Mouse (Mus musculus) lung, embryonic 16.5 days (tissue): ENCODE data around the gene Sgca. TPM values are rescaled to one million over a fixed set of nuclear protein-coding genes. Genes with fewer than 3 reads are reported as not detected.

Source experiments
- ATAC-seq: fragments of 200-750 bp; cut with Nextera tagmentation; 2 replicates; pipeline ENCODE4 v1.8.0; 2017; ENCODE audit warnings: low read depth, mild to moderate bottlenecking, moderate library complexity
- H3K27ac ChIP-seq: fragments of 300-500 bp; sonication (generic); 2 replicates; pipeline ENCODE4 v1.5.1; 2014; ENCODE audit warnings: mild to moderate bottlenecking, control low read depth, low read length
- H3K27me3 ChIP-seq: fragments of 300-500 bp; sonication (generic); 2 replicates; pipeline ENCODE4 v1.6.1; 2014; ENCODE audit warnings: low read depth, low read length, mixed read lengths; ENCODE audit not compliant: control insufficient read depth, insufficient read depth
- H3K36me3 ChIP-seq: fragments of 300-500 bp; sonication (generic); 2 replicates; pipeline ENCODE4 v1.6.1; 2014; ENCODE audit warnings: low read length; ENCODE audit not compliant: control insufficient read depth, insufficient read depth
- H3K4me1 ChIP-seq: fragments of 300-500 bp; sonication (generic); replicated peaks from 2 replicates; pipeline ENCODE4 v1.6.1; 2014; ENCODE audit warnings: low read length, mixed read lengths; ENCODE audit not compliant: control insufficient read depth, insufficient read depth
- H3K4me2 ChIP-seq: fragments of 300-500 bp; sonication (generic); 2 replicates; pipeline ENCODE4 v1.6.1; 2014; ENCODE audit warnings: low read depth, low read length, control low read depth
- H3K4me3 ChIP-seq: fragments of 300-500 bp; sonication (generic); 2 replicates; pipeline ENCODE4 v1.5.1; 2014; ENCODE audit warnings: mild to moderate bottlenecking, low read length, control low read depth
- H3K9ac ChIP-seq: fragments of 300-500 bp; sonication (generic); 2 replicates; pipeline ENCODE4 v1.6.1; 2014; ENCODE audit warnings: low read length, control low read depth
- H3K9me3 ChIP-seq: fragments of 300-500 bp; sonication (generic); 2 replicates; pipeline ENCODE4 v1.6.1; 2016; ENCODE audit warnings: low read length; ENCODE audit not compliant: control insufficient read depth
- WGBS: fragments of 180-500 bp; shearing (Covaris S2); extraction: QIAGEN DNeasy Blood & Tissue Kit; methylation state at CpG from one replicate; pipeline ENCODE4 v1.1.7; 2014; 5-methylcytosine and 5-hydroxymethylcytosine counted together
- polyA plus RNA-seq: library from polyadenylated mRNA; unstranded; fragments of >200 nt; fragmentation: Nextera tagmentation; extraction: Ambion mirVana; gene quantifications from 2 replicates; pipeline ENCODE4 v1.2.1, GENCODE M21; 2015

The Sgca gene
- polyA plus RNA-seq, 1 experiment from 2014 or later, result 1.4 TPM

- Histone ChIP-seq H3K4me3 (no peak overlapping the region), H3K36me3 (no peaks in the 10 kb centered on the region), H3K27me3 (no peaks in the 10 kb centered on the region), H3K9ac (no peak overlapping the region), H3K27ac (peak overlapping the region; percentile 90), H3K4me2 (no peak overlapping the region), H3K4me1 (peaks cover 36% of the 10 kb centered on the region), H3K9me3 (no peaks in the 10 kb centered on the region)
- ATAC-seq, result no peak
- WGBS, result 53% methylated on average over 6 of the region's 6 CpGs
These were observed 58.4 kb downstream of the Sgca start for GRCm38 (mm10) chr11:94917717-94918116.

- no peak overlapping the region for H3K4me3 ChIP-seq
- peaks cover 36% of the 10 kb centered on the region for H3K4me1 ChIP-seq
- no peaks in the 10 kb centered on the region for H3K36me3 ChIP-seq
- H3K9me3 ChIP-seq, result no peaks in the 10 kb centered on the region
- peak; percentile 85 for ATAC-seq
- peak overlapping the region; percentile 43 for H3K9ac ChIP-seq
- no peaks in the 10 kb centered on the region for H3K27me3 ChIP-seq
- peak overlapping the region; percentile 30; the same call in 1 of the 2 replicates for H3K4me2 ChIP-seq
- 4% methylated on average over 4 of the region's 4 CpGs for WGBS
- peak overlapping the region; percentile 90 for H3K27ac ChIP-seq
These were observed 59.6 kb downstream of the Sgca start for GRCm38 (mm10) chr11:94916477-94916876.

- Histone ChIP-seq H3K4me2 (peak overlapping the region; percentile 30), H3K9me3 (no peaks in the 10 kb centered on the region), H3K27ac (peak overlapping the region; percentile 90), H3K4me1 (peaks cover 36% of the 10 kb centered on the region), H3K4me3 (no peak overlapping the region), H3K9ac (peak overlapping the region; percentile 46), H3K36me3 (no peaks in the 10 kb centered on the region), H3K27me3 (no peaks in the 10 kb centered on the region)
- ATAC-seq, result peak; percentile 80
- 14% methylated on average over 11 of the region's 16 CpGs for WGBS
These were observed 60.3 kb downstream of the Sgca start for GRCm38 (mm10) chr11:94915675-94916403.

- H3K27ac ChIP-seq, result peak overlapping the region; percentile 19; the same call in 1 of the 2 replicates
- ATAC-seq, result no peak
- no peaks in the 10 kb centered on the region for H3K36me3 ChIP-seq
- no peaks in the 10 kb centered on the region for H3K9me3 ChIP-seq
- H3K4me3 ChIP-seq, result no peak overlapping the region
- H3K9ac ChIP-seq, result no peak overlapping the region
- H3K27me3 ChIP-seq, result no peaks in the 10 kb centered on the region
- H3K4me2 ChIP-seq, result no peak overlapping the region
- 65% methylated on average over 6 of the region's 6 CpGs for WGBS
- peaks cover 36% of the 10 kb centered on the region for H3K4me1 ChIP-seq
These were observed 62.6 kb downstream of the Sgca start for GRCm38 (mm10) chr11:94913302-94914090.

Other genes starting within 250 kb of the Sgca start
- gene Cdc34b, start 234.5 kb downstream of the Sgca start, polyA plus RNA-seq, result 0.46 TPM in 1 of 2 replicates, not detected in the other
- not detected in 2 replicates for gene Tmem92, start 193.6 kb downstream of the Sgca start, polyA plus RNA-seq
- gene Col1a1, start 40.1 kb downstream of the Sgca start, polyA plus RNA-seq, result 1,180 and 1,421 TPM in 2 replicates
- gene Hils1, start 8.7 kb downstream of the Sgca start, polyA plus RNA-seq, result not detected in 2 replicates
- gene Ppp1r9b, start 14.7 kb upstream of the Sgca start, polyA plus RNA-seq, result 8.2 and 8.3 TPM in 2 replicates
- gene Samd14, start 33.6 kb upstream of the Sgca start, polyA plus RNA-seq, result 13.4 and 14.0 TPM in 2 replicates
- gene Pdk2, start 65.0 kb upstream of the Sgca start, polyA plus RNA-seq, result 37.3 and 43.3 TPM in 2 replicates
- 23.3 and 25.8 TPM in 2 replicates for gene Itga3, start 100.5 kb upstream of the Sgca start, polyA plus RNA-seq
- gene Dlx3, start 143.8 kb upstream of the Sgca start, polyA plus RNA-seq, result 0.31 and 0.77 TPM in 2 replicates
- gene Dlx4, start 169.9 kb upstream of the Sgca start, polyA plus RNA-seq, result 1.0 and 1.3 TPM in 2 replicates